Mouse (Mus musculus) E14TG2a.4 (cell line): ENCODE data around the gene Akt1s1.

ENCODE experiments used
- CTCF ChIP-seq: conservative IDR thresholded peaks from 2 replicates; pipeline ENCODE4 v1.5.1; 2014; ENCODE audit warnings: low read length
- POU5F1 ChIP-seq: IDR thresholded peaks from 2 replicates; pipeline ENCODE4 v1.6.1; 2014; ENCODE audit warnings: low read length, borderline replicate concordance

DNA sequence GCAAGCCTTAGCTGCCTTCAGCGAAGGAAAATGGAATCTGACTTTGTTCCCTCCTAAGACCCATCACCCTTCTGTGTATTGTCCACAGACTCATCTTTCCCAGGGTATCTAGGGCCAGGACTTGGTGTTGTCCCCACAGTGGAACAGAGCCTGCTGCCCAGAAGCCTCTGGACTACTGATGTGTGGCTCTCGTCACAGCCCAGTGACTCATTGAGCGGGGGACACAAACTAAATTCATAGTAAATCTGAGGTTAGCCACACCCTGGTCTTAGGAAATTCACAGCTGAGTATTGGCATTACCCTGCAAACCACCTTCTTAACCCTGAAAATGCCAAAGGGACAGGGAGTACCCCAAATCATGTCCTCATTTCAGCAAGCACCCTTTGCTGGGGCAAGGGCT lies 22.0 kb upstream of the Akt1s1 start:
- TF ChIP-seq CTCF (no peak), POU5F1 (no peak)
